Mouse (Mus musculus) small intestine, adult 10 weeks (tissue): Measurements from ENCODE around the gene Slc2a13. TPM values are rescaled to one million over a fixed set of nuclear protein-coding genes. Genes with fewer than 3 reads are reported as not detected.

ENCODE experiments used
- polyA plus RNA-seq: library from polyadenylated mRNA; stranded (reverse); fragments of 350-450 nt; fragmentation: Illumina TruSeq; extraction: RNeasy Lipid Tissue Mini Kit (QIAGEN cat#74804); gene quantifications from one replicate; pipeline ENCODE4 v1.2.3, GENCODE M21; 2014; ENCODE audit warnings: low replicate concordance

The Slc2a13 gene
- 1.5 TPM for polyA plus RNA-seq

GRCm38 (mm10) chr15:91573111-91573538 is at the start of gene Slc2a13:
Gene Slc2a13 (minus strand): TSS chr15:91573261.

Other genes starting within 250 kb of the Slc2a13 start
- 10.6 TPM for gene Lrrk2, start 99.9 kb upstream of the Slc2a13 start, polyA plus RNA-seq